Mouse (Mus musculus): Measurements from ENCODE around the gene Il6. TPM values are rescaled to one million over a fixed set of nuclear protein-coding genes. Genes with fewer than 3 reads are reported as not detected.
"Not testable (repeated sequence)": the region's sequence is repeated elsewhere in the genome, so short reads cannot be mapped to it uniquely, and the experiment has no call there.

Il6 gene
- polyA plus RNA-seq, 1 experiment from 2014 or later: 0.43 TPM

- no peaks in the 10 kb centered on the region for H3K79me2 ChIP-seq (ENCODE audit: inconsistent target)
- WGBS (ENCODE audit: missing documents): 89% methylated on average over 6 of the region's 6 CpGs
- H3K27ac ChIP-seq: no peak overlapping the region
- no peaks in the 10 kb centered on the region for H3K36me3 ChIP-seq (ENCODE audit: inconsistent target)
- no peak overlapping the region for H3K4me3 ChIP-seq (ENCODE audit: inconsistent target)
Measured at GRCm38 (mm10) chr5:30058216-30058731, 45.4 kb downstream of the Il6 start.

GRCm38 (mm10) chr5:30059607-30060006, 46.7 kb downstream of the Il6 start:
- WGBS (ENCODE audit: missing documents): 94% methylated on average over 3 of the region's 5 CpGs
- not testable (repeated sequence) for H3K27ac ChIP-seq; H3K79me2 ChIP-seq (ENCODE audit: inconsistent target); H3K4me3 ChIP-seq (ENCODE audit: inconsistent target); H3K36me3 ChIP-seq (ENCODE audit: inconsistent target)

DNA sequence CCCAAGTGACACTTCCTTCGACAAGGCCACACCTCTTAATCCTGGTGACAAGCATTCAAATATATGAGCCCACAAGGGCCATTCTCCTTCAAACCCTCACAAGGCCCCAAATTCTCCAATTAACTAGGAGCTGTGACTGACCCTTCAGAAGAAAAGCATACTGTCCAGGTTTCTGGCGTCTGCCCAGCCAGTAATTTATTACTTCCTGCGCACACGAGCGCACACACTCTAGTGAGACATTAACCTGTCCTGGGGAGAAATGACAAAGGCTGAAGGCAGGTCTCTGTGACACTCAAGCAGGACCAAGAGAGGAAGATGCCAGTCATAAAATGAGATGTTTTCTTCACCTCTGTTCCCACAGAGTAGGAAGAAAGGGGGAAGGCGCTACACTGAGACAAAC, 54.8 kb downstream of the Il6 start:
- Histone ChIP-seq H3K79me2 (ENCODE audit: inconsistent target) (peaks cover 12% of the 10 kb centered on the region), H3K4me3 (ENCODE audit: inconsistent target) (no peak overlapping the region), H3K36me3 (ENCODE audit: inconsistent target) (no peaks in the 10 kb centered on the region), H3K27ac (no peak overlapping the region)
- 76% methylated on average over 6 of the region's 6 CpGs for WGBS (ENCODE audit: missing documents)

Other genes starting within 250 kb of the Il6 start
- 4.2 to 21.7 TPM (median 11.2 TPM) in 3 replicates for gene Tyms, start 60.5 kb downstream of the Il6 start, polyA plus RNA-seq (2018)
- gene Garem2, start 92.0 kb downstream of the Il6 start, polyA plus RNA-seq (2018): not detected in 3 replicates
- not detected in 3 replicates for gene 3110082J24Rik, start 93.0 kb downstream of the Il6 start, polyA plus RNA-seq (2018)
- 94.5 to 203 TPM (median 100 TPM) in 3 replicates for gene Hadha, start 142.0 kb downstream of the Il6 start, polyA plus RNA-seq (2018)
- 80.0 to 113 TPM (median 89.1 TPM) in 3 replicates for gene Hadhb, start 142.1 kb downstream of the Il6 start, polyA plus RNA-seq (2018)
- not detected in 3 replicates for gene Adgrf3, start 192.6 kb downstream of the Il6 start, polyA plus RNA-seq (2018)
- gene Selenoi, start 219.5 kb downstream of the Il6 start, polyA plus RNA-seq (2018): 4.8 to 9.1 TPM (median 7.1 TPM) in 3 replicates

Measured in macrophage (primary cell).